Mouse (Mus musculus) small intestine, adult 2 months (tissue): Measurements from ENCODE around the gene March7.

Experiments
- CTCF ChIP-seq: fragments of 200-500 bp; IDR thresholded peaks from 2 replicates; pipeline ENCODE4 v1.5.1; 2012; ENCODE audit warnings: low read depth, mild to moderate bottlenecking, control low read depth, inconsistent platforms, low read length, moderate library complexity, mixed read lengths; ENCODE audit not compliant: insufficient replicate concordance, insufficient read length; ENCODE audit errors: extremely low read depth
- POLR2A ChIP-seq: fragments of 200-500 bp; IDR thresholded peaks from 2 replicates; pipeline ENCODE4 v1.6.1; 2012; ENCODE audit warnings: low read depth, mild to moderate bottlenecking, control low read depth, inconsistent platforms, low read length, moderate library complexity

DNA sequence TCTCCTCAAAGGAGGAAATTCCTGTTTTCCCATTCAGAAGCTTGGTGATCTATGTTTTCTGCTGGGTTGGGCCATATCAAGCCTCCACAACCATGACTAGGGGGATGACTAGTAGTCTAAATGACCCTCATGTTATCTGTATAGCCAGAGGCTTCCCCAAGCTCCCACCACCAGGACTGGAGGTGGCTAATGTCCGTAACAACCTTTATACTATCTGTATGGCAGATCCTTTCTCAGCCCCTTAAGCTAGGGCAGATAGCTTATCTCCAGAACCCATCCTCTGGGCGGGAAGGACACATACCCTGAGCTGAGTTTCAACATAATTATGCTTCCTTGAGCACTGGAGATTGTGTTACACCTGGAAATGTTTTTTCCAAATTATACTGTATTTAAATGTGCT lies 45.9 kb upstream of the March7 start:
- TF ChIP-seq CTCF (no peak), POLR2A (no peak)
